Mouse (Mus musculus) 416B (cell line): ENCODE results near the gene Map4.
"Not testable (repeated sequence)": the region's sequence is repeated elsewhere in the genome, so short reads cannot be mapped to it uniquely, and the experiment has no call there.

Experiments
- DNase-seq: peaks from one replicate; pipeline ENCODE4 v3.0.0; 2011; ENCODE audit warnings: low read depth

The Map4 gene

DNA sequence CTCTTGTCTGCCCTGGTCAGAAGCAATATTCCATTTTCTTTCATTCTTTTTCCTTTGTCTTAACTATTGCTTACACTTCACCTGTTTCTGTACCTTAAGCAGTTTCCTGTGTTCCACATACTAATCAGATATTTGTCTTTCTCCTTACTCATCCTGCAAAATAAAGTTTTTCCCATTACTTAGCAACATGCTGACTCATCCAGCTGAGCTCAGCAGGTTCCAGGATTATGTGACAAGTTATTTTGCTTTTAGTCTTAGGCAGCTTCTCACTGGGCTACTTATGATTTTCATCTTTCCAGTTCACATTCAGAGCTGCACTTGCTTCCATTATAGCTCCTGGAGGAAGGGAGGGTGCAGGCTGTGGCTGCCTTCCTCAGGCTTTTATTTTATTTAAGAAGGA lies 133.4 kb downstream of the Map4 start:
- DNase-seq = no peak

DNA sequence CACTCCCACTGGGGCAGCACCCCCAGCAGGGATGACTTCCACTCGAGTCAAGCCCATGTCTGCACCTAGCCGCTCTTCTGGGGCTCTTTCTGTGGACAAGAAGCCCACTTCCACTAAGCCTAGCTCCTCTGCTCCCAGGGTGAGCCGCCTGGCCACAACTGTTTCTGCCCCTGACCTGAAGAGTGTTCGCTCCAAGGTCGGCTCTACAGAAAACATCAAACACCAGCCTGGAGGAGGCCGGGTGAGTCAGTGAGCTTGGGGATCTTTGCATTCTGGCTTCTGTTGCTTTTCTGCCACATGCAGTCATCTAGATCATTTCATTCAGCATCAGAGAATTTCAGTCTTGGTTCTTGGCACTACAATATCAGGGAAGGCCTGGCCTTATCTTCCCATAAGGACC lies 137.5 kb downstream of the Map4 start:
- no peak for DNase-seq

DNA sequence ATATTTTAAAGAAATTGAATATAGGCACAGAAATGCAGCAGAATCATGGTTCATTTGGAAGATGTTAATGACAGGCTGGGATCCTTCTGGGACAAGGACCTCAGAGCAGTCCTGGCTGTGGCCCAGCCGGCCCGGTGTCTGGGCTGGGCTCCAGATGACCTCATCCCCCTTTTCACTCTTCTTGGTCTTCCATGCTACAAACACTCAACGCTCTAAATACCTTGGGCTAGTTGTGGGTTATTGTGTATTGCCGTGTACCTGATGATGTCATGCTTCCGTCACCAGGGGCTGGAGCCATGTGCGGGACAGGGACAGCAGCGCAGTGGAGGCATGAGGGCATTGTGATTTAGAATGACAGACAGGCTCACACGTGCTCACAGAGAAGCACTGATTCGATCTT lies 139.1 kb downstream of the Map4 start:
- no peak for DNase-seq

DNA sequence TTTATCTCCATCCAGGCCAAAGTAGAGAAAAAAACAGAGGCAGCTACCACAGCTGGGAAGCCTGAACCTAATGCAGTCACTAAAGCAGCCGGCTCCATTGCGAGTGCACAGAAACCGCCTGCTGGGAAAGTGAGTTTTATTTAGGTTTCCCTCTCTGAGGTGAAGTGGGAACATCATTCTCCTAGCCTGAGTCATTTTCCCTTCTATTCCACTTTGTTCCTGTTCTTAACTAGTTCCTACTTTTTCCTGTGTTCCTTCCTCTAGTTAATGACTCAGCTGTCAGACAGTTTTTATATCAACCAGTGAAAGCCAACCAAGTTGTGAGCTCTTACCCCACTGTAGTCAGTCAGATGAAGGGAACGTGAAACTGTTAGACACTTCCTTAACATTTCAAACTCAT lies 139.8 kb downstream of the Map4 start:
- DNase-seq = peak; percentile 21

DNA sequence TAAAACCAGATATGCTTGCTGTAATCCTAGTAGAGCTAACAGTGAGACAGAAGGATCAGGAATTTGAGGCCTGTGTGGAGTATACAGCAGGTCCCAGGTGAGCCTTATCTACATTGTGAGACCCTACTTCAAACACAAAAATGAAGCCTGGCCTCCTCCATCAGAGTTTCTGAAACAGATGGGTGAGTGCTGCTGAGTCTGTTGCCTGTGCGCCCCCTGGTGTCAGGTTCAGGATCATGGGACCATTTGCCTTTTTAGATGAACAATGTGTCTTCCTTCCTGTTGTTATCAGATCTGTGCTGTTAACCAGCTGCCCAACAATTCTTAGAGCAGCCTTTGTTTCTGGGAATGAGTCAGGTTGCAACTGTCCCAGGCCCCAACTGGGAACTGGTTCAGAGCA lies 140.6 kb downstream of the Map4 start:
- DNase-seq = peak; percentile 77

DNA sequence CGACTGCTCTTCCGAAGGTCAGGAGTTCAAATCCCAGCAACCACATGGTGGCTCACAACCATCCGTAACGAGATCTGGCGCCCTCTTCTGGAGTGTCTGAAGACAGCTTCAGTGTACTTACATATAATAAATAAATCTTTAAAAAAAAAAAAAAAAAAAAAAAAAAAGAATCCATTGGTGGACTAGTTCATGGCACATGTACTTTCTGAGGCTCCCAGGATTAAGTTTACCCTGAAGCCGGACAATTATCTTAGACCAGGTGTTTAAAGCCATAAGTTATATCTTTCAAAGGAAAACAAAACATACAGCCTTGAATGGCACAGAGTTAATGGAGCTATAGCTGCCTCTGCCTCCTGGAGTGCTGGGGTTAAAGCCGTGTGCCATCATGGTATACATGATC lies 145.2 kb downstream of the Map4 start:
- not testable (repeated sequence) for DNase-seq

DNA sequence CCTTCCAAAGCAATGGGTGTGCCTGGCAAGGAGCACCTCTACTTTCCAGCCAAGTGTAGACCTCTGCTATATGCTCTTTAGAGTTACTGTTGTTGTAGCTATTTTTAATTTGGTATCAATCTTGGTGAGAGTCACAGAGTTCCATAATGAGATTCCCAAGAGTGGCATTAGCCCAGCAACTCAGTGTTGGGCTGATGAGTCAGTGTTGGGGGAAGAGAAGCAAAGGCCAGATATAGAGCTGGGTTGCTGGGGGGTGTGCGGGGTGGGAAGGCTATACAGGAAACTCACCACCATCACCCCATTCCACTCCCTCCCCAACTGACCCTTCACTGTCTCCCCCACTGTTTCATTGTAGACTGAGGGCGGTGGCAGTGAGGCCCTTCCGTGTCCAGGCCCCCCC lies 149.8 kb downstream of the Map4 start:
- DNase-seq = peak; percentile 16

DNA sequence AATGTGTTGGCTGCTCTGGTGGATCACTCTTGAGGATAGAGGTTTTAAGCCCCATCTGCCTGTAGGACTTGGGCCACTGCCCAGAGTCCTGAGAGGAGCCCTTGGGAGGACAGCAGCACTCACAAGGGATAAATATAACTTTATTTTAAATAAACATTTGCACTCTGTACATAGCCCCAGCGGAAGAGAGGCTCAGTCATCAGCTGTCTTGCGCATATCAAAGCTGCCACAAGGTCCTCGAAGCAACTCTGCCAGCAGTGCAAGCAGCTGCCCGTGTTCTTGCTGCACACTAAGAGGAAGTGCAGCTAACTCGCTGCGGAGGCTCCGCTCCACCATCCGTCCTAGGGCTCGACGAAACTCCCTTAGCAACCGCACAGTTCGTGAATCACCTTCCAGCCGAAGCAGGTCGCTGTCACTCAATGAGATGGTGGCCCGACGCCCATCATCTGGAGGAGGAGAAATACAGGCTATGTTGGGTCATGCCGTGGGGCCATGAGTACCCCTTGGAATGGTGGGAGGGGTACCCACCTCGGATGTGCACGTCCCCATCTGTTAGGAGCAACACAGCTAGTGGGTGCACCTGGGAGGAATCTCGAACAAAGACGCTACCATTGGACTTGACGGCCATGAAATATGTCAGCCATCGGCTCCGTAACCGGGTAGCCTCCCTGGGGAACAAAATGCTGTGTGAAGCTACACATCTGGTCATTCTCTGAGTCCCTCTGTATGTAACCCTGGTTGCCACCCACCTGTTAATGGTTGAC lies 153.1 kb downstream of the Map4 start:
- DNase-seq = no peak

DNA sequence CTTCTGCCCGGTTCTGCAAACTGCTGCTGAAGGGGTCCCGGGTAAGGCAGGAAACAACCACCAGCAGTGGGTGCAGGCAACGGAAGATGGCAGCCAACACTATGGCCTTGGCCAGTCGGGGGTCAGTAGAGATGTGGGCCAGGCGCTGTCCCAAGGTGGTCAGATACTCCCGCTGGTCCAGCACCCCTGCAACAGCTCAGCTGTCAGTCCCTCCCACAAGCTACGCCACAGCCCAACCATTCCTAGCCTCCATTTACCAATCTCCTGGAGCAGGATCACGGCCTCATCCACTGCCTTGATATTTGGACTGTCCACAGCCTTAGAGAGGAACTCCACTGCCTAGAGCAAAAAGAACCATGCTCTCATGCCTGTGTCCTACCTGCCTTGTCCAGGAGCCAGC lies 154.4 kb downstream of the Map4 start:
- no peak for DNase-seq

DNA sequence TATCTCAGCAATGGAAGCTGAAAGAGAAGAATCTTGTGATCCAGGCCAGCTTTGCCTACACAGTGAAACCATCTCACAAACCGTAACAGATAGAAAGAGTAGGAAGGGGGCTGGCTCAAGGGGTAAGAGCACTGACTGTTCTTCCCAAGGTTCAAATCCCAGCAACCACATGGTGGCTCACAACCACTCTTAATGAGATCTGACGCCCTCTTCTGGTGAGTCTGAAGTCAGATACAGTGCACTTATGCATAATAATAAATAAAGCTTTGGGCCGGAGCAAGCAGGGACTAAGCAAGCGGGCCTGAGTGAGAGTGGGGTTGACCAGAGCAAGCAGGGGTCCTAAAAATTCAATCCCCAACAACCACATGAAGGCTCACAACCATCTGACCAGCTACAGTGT lies 162.0 kb downstream of the Map4 start:
- DNase-seq = peak; percentile 38

DNA sequence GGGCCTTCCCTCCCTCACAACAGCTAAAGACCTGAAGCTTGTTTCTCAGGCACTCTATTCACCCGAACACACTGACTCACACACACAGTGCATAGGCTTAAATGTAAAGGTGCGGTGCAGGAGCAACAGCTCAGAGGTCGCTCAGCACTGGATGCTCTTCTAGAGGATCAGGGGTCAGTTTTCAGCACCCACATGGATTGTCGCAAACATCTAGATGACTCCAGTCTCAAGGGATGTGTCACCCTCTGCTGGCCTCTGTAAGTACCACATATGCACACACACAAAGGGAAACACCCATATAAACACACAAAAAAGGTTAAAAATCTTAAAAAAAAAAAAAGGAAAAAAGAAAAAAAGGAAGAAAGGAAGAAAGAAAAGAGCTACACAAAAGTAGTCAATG lies 163.5 kb downstream of the Map4 start:
- no peak for DNase-seq

DNA sequence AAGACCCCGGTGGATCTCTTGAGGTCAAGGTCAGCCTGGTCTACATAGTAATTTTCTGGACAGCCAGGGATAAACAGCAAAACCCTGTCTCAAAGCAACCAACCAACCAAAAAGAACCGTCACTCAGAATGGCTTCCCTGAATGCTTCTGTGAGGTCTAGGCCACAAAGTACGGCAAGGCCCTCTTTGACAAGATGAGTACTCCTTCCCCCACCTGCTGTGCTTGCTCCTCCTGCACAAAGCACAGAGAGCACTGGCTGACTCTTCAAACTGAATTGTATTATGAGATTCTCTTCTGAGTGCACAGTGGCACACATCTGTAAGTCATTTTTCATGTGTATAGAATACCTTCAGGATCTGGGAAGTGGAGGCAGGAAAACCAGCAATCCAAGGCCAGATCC lies 166.5 kb downstream of the Map4 start:
- no peak for DNase-seq

DNA sequence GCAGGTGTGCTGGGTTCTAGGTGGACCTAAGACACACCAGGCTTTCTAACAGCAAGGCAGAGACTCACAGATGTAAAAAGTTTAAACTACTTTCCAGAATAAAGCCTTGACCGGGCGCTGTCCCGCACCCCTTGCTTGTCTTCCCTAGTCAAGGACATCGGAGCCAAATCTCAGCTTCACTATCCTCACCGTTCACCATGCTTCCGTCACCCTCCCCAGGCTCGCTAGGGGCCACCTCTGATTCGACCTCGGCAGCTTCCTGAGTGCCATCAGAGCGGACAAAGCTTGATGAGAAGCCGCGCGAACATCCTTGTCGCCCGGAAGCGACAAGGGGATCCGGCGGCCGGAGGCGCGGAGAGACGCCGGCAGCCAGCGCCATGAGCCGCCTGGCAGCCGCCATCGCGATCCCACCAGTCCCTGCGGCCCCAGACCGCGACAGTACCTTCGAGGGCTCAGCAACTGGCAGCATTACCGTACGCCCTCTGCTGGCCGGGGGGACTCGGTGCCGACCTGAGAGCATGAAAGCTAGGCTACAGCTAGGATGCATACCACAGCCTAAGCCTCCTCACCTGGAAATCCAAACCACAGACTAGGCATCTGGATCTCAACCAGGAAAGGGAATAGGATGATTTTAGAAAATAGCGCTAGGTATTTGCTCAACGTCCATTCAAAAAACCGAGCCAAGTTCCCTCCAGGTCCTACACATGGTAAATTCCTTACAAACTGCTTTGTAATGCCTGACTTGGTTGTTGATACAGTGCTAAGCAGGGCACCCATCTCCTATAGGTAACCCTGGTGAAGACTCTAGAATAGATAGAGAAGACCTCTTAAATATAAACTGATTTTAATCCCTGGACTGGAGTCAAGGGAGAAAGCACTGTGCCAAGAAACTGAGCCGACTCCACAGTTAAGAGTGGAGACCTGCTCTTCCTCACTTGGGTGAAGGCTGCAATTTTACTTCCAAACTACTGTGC lies 169.7 kb downstream of the Map4 start:
- peak; percentile 88 for DNase-seq

DNA sequence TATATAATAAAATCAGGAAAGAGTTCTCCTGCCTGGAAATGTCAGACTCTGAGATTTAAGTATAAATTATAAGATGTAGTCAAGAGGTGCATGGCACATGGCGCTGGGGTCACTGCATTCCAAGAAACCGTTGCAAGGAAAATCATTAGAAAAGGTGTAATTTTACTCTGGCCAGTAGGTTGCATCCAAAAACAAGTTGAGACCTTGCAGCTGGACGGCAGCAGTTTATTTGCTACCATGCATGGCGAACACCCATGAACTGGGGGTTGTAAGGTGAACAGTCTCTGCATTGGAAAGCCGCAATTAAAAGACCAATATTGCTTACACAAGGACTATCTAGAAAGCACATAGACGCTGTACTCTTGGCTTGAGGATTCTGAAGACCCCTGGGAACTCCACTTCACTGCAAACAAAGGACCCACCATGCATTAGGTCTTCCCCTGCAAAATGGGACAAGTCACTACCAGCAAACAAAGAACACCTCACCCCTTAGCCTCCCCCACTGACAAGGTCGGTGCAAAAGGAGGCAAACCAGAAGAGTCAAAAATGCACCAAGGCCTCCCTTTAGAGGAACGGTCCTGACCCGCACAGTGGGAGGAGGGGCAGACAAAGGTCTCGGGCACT lies 185.2 kb downstream of the Map4 start:
- DNase-seq = peak; percentile 57

DNA sequence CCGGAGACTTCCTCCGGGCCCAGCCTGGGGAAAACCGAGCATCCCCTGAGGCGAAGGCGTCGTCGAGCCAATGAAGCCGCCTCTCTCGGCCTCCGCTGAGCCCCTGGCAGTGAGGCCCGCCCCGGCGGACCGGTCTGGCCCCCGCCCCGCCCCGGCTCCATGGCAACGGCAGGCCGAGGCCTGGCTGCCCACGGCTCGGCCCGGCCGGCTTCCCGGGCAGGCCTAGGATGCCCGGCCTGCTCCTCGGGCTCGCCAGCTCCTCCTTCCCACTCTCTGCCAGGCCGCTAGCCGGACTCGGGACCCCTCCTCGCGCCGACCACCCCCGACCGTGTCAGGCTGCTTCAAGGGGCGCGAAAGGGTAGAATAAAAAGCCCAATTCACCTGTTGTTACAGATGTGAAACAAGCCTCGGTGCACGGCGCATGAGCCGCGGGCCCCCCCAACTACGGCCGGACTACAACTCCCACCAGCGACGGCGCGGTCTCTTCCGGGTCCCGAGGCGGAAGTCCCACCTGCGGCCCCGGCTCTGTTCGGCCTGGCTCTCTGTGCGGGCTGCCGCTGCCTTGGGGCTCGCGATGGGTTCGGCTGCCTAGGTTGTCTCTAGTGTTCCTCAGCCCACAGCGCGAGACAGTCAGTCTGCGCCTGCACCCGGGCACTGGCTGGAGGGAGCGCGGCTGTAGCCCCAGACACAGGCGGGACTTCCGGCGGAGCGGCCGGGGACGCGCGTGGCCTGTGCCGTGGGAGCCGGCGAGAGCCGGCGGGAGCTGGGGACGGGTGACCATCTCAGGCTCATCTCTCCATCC lies 185.9 kb downstream of the Map4 start, which contains the start of gene Smarcc1:
TSS of gene Smarcc1 (plus strand) at position 732 of the 802 bp plus-strand sequence.
- peak; percentile 90 for DNase-seq

DNA sequence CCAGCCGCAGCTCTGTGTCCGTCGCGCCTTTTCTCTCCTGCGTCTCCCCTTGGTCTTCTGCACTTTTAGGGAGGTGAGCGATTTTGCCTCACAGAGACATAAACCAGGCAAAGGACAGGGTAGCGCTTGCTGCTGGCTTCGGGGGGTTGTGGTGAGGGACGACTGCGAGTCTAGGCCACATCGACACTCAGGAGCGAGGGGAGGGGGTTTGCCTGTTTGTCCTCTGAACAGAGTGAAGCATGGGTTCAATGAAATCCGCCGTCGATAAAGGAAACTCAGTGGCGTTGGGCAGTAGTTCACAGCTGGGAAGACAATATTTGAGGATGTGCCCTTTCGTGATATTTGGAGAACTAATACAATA lies 186.5 kb downstream of the Map4 start, which contains the start of gene Dhx30:
TSS of gene Dhx30 (minus strand) at position 52 of the 361 bp plus-strand sequence.
- no peak for DNase-seq

DNA sequence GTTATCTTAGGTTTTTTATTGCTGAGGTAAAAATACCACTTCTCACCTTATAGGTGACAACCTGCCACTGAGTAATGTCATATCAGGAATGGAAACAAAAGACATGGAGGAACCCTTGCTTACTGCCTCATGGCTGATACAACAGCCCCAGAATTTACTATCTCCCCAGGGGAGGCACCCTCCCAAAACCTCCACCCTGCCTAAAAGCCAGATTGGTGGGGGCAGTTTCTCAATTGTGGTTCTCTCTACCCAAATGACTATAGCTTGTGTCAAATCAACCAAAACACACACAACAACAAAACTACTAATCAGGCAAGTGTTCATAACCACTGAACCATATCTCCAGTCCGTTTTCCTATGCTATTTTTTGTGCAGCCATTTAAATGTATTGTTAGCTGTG lies 187.0 kb downstream of the Map4 start:
- DNase-seq = no peak

DNA sequence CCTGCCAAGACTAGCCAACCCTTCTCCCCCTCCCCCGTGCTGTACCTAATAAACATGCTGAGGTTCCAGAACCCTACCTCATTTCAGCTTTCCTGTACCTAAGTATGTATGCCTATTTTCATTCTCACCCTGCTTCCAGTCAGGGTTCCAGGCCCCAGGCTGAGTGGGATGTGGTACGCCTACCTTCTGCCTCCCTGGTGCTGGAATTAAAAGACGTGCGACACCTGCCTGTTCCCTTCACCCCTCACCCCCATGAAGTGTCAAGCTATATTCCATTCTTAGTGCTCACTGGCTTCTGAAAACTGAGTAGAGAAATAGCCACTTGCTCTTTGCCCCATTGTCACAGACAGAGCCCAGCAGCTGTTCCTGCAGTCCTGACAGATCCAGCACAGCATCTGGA lies 190.2 kb downstream of the Map4 start:
- no peak for DNase-seq

DNA sequence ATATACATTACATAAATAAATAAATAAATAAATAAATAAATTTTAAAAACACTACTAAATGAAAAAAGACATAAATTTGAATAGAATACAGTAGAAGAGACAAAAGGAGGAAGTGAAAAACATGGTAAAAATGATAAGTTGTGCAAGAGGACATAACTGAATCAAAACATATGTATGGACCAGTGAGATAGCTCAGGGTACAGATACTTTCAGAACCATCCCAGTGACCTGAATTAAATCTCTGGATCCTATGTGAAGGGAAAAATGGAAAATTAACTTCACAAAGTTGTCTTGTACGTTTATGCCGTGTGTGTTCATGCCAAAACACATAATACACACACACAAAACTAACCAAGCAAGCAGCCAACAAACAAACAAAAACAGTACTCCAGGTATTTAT lies 192.1 kb downstream of the Map4 start:
- DNase-seq = no peak

DNA sequence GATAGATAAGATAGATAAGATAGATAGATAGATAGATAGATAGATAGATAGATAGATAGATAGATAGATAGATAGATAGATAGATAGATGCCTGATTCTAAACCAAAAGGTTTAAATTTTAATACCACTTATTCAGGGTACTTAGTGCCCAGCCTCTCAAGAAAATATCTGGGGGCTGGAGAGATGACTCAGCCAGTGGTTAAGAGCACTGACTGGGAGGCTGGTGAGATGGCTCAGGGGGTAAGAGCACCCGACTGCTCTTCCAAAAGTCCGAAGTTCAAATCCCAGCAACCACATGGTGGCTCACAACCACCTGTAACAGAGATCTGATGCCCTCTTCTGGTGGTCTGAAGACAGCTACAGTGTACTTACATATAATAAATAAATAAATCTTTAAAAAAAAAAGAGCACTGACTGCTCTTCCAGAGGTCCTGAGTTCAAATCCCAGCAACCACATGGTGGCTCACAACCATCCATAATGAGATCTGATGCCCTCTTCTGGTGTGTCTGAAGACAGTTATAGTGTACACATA lies 192.8 kb downstream of the Map4 start:
- DNase-seq = peak; percentile 56

DNA sequence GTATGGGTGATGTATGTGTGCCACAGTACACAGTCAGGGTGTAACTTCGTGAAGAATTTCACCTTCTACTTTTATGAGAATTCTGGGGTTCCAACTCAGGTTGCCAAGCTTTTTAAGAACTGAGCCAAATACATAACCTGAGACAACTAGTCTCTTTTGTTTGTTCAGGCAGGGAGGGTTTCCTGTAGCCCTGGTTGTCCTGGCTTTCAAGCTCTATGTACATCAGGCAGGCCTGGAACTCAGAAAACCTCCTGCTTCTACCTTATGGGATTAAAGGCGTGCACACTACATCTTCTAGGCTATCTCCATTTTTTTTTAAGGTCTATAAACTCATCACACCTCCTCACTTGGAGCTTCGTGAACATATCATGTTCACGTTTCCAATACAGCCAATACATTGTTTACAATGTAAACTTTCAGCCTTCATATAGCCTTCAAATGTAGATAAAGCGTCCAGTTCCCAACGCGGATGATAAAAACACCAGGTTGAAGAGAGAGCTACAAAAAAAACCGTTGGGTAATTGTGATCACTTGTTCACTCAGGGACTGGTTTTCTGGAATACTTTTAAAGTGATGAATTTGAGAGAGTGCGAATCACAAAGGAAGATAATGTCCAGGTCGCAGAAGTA lies 199.8 kb downstream of the Map4 start:
- peak; percentile 59 for DNase-seq
